ENCODE assay signal across 17 mouse cellular contexts in genomic region chr2:145404818-145405531, GRCm38 (mm10).
DNase-seq lines count a peak whose midpoint lies in the region; ATAC-seq lines count a peak whose summit lies in the region.
"Had no signal": no experiment of that assay in that cellular context is flagged by ENCODE, and none has a peak within 500 bp of the region (broad histone marks: within the 10 kb centered on the region; RNA-seq: fewer than 3 reads in every experiment).

No protein-coding gene starts in this region.

- 0 out of 2 replicates have a peak, but pooled peaks have one; percentile 32 for ATAC-seq in forebrain, embryonic 14.5 days
- ATAC-seq in forebrain, embryonic 11.5 days (replicated peaks; ENCODE audit: low FRiP score): no peak
- ATAC-seq in midbrain, embryonic 12.5 days (ENCODE audit: low FRiP score, low read depth): peak; percentile 79
- ATAC-seq in intestine, embryonic 15.5 days: no peak
- ATAC-seq: intestine, embryonic 16.5 days; liver, postnatal 0 days had no signal

- DNase-seq in forebrain, embryonic 14.5 days (ENCODE audit: low spot score): peak; percentile 35
- DNase-seq in forebrain, embryonic 11.5 days (ENCODE audit: low spot score): no peak
- DNase-seq in retina, embryonic 14.5 days (ENCODE audit: low spot score): peak; percentile 11
- no peak for DNase-seq in retina, postnatal 1 day
- no peak for DNase-seq in cerebellum, adult 8-10 months
- DNase-seq in frontal cortex, postnatal 14 days (ENCODE audit: low spot score in 2 of 2): no peak
- DNase-seq: cerebellum, adult 11 months; heart, adult 2 months; kidney, postnatal 14 days; liver, postnatal 0 days; right cerebral cortex, postnatal 4 days; thymus, postnatal 25 days had no signal

- no peaks in the 10 kb centered on the region for H3K36me3 ChIP-seq in forebrain, embryonic 14.5 days (ENCODE audit: control insufficient read depth, insufficient read depth, low read length)
- no peaks in the 10 kb centered on the region for H3K36me3 ChIP-seq in forebrain, embryonic 11.5 days (ENCODE audit: control insufficient read depth, insufficient read depth, low read length)
- no peaks in the 10 kb centered on the region for H3K36me3 ChIP-seq in midbrain, embryonic 12.5 days
- H3K36me3 ChIP-seq in intestine, embryonic 15.5 days: no peaks in the 10 kb centered on the region
- H3K36me3 ChIP-seq: limb, embryonic 13.5 days had no signal

- H3K4me3 ChIP-seq in forebrain, embryonic 14.5 days (ENCODE audit: low read depth, low read length): no peak overlapping the region
- H3K4me3 ChIP-seq in forebrain, embryonic 11.5 days (ENCODE audit: low read depth, low read length): no peak overlapping the region
- no peak overlapping the region for H3K4me3 ChIP-seq in midbrain, embryonic 12.5 days
- H3K4me3 ChIP-seq in intestine, embryonic 15.5 days (replicated peaks): no peak overlapping the region
- H3K4me3 ChIP-seq: heart, adult 2 months; limb, embryonic 13.5 days had no signal

- H3K4me2 ChIP-seq in forebrain, embryonic 14.5 days (ENCODE audit: low read length): no peak overlapping the region
- no peak overlapping the region for H3K4me2 ChIP-seq in forebrain, embryonic 11.5 days (ENCODE audit: low read depth, low read length, severe bottlenecking)
- H3K4me2 ChIP-seq in midbrain, embryonic 12.5 days (replicated peaks): peak overlapping the region; percentile 16; the same call in 1 of the 2 replicates
- no peak overlapping the region for H3K4me2 ChIP-seq in intestine, embryonic 15.5 days (replicated peaks)
- H3K4me2 ChIP-seq: limb, embryonic 13.5 days had no signal

- WGBS in forebrain, embryonic 14.5 days: 60% methylated on average over 11 of the region's 11 CpGs
- WGBS in forebrain, embryonic 11.5 days: 51% methylated on average over 11 of the region's 11 CpGs
- WGBS in midbrain, embryonic 12.5 days: 22% methylated on average over 11 of the region's 11 CpGs
- WGBS in intestine, embryonic 15.5 days: 48% methylated on average over 11 of the region's 11 CpGs

- H3K27ac ChIP-seq in forebrain, embryonic 14.5 days (ENCODE audit: low read depth, low read length): no peak overlapping the region
- no peak overlapping the region for H3K27ac ChIP-seq in forebrain, embryonic 11.5 days (ENCODE audit: low read depth, low read length)
- H3K27ac ChIP-seq in midbrain, embryonic 12.5 days (replicated peaks): peak overlapping the region; percentile 50; the same call in 1 of the 2 replicates
- no peak overlapping the region for H3K27ac ChIP-seq in intestine, embryonic 15.5 days
- H3K27ac ChIP-seq: heart, adult 2 months; limb, embryonic 13.5 days; macrophage had no signal

- H3K9me3 ChIP-seq in forebrain, embryonic 14.5 days (replicated peaks; ENCODE audit: control insufficient read depth, low read length): no peaks in the 10 kb centered on the region
- no peaks in the 10 kb centered on the region for H3K9me3 ChIP-seq in forebrain, embryonic 11.5 days (ENCODE audit: control insufficient read depth, low read length)
- H3K9me3 ChIP-seq in midbrain, embryonic 12.5 days: no peaks in the 10 kb centered on the region
- no peaks in the 10 kb centered on the region for H3K9me3 ChIP-seq in intestine, embryonic 15.5 days
- H3K9me3 ChIP-seq: limb, embryonic 13.5 days had no signal

- no peaks in the 10 kb centered on the region for H3K27me3 ChIP-seq in forebrain, embryonic 14.5 days (replicated peaks; ENCODE audit: control insufficient read depth, insufficient read depth, low read length)
- no peaks in the 10 kb centered on the region for H3K27me3 ChIP-seq in forebrain, embryonic 11.5 days (ENCODE audit: control insufficient read depth, insufficient read depth, low read length)
- H3K27me3 ChIP-seq in midbrain, embryonic 12.5 days: no peaks in the 10 kb centered on the region
- H3K27me3 ChIP-seq in intestine, embryonic 15.5 days (replicated peaks): no peaks in the 10 kb centered on the region
- H3K27me3 ChIP-seq: limb, embryonic 13.5 days had no signal

- no peak overlapping the region for H3K9ac ChIP-seq in forebrain, embryonic 14.5 days (ENCODE audit: low read length)
- H3K9ac ChIP-seq in forebrain, embryonic 11.5 days (ENCODE audit: low read length): no peak overlapping the region
- no peak overlapping the region for H3K9ac ChIP-seq in midbrain, embryonic 12.5 days (replicated peaks)
- no peak overlapping the region for H3K9ac ChIP-seq in intestine, embryonic 15.5 days
- H3K9ac ChIP-seq: limb, embryonic 13.5 days; liver, postnatal 0 days had no signal

- H3K4me1 ChIP-seq in forebrain, embryonic 14.5 days (ENCODE audit: control insufficient read depth, insufficient read depth, low read length): peaks cover 2% of the 10 kb centered on the region; the same call in 1 of the 2 replicates
- no peaks in the 10 kb centered on the region for H3K4me1 ChIP-seq in forebrain, embryonic 11.5 days (replicated peaks; ENCODE audit: control insufficient read depth, insufficient read depth, low read length)
- peaks cover 11% of the 10 kb centered on the region for H3K4me1 ChIP-seq in midbrain, embryonic 12.5 days
- no peaks in the 10 kb centered on the region for H3K4me1 ChIP-seq in intestine, embryonic 15.5 days (replicated peaks)

Comparison
In these comparisons a context has a peak if more than half of its experiments do, and no peak if none do; other contexts are left out.
1. ATAC-seq: peak in forebrain, embryonic 14.5 days (single experiment) and midbrain, embryonic 12.5 days (single experiment); none in forebrain, embryonic 11.5 days (single experiment) and intestine, embryonic 15.5 days (single experiment).
2. DNase-seq: peak in forebrain, embryonic 14.5 days (single experiment) and retina, embryonic 14.5 days (single experiment); none in forebrain, embryonic 11.5 days (single experiment), retina, postnatal 1 day (single experiment), cerebellum, adult 8-10 months (single experiment) and frontal cortex, postnatal 14 days (0 of 2).